Mouse (Mus musculus) megakaryocyte, embryonic 14.5 days (primary cell): ENCODE data around the gene Rcc2.

Experiments used
- FLI1 ChIP-seq: IDR thresholded peaks from 2 replicates; pipeline ENCODE4 v1.6.1; 2012; ENCODE audit warnings: low read length, inconsistent platforms, mixed read lengths
- GATA1 ChIP-seq: IDR thresholded peaks from 3 replicates; pipeline ENCODE4 v1.6.1; 2012; ENCODE audit warnings: mixed read lengths, low read length, inconsistent platforms, borderline replicate concordance

DNA sequence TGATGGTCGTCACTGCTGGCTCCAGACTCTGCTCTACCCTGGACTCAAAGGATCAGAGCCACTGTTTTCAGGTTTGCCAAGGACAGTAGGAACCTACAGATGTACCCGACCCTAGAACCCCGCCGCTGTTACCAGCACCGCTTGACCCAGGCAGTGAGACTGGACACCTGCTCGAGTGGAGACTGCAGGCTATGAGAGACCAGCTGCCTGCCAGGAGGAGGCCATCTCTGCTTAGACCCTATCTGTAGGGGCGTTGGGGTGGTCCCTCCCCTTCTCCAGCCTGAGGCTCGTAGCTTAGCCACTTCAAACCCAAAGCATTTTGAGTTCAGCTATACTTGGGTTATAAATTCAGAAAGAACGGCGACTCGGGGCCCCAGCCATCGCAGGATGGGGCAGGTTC lies 26.6 kb downstream of the Rcc2 start:
- TF ChIP-seq GATA1 = no peak
- TF ChIP-seq FLI1 = no peak
